Mouse (Mus musculus): ENCODE results near the gene Fbxo47. TPM values are rescaled to one million over a fixed set of nuclear protein-coding genes. Genes with fewer than 3 reads are reported as not detected.

Gene Fbxo47
- polyA plus RNA-seq, 1 experiment from 2014 or later, result 0.14 TPM

DNA sequence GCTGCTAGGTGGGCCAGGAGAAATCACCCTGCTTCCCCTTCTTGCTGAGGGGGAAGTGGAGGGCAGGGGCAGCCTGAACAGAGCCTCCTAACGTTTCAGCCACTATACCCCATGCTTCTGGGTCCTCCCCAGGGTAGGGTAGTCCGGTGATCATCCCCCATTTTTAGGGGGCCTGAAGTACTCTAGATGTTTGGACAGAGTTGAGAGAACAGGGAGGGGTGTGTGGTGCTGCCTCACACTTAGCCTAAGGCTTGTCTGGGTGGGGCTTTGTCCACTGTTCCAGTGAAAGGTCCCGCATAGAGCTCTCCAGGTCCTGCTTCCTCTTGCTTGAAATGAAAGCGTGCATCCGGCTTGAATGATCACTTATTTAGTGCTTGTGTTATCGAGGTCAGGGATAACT lies 53.5 kb downstream of the Fbxo47 start:
- Histone ChIP-seq H3K4me3 (ENCODE audit: inconsistent target) (no peak overlapping the region), H3K27ac (peak overlapping the region; percentile 100), H3K79me2 (ENCODE audit: inconsistent target) (peaks cover 82% of the 10 kb centered on the region), H3K36me3 (ENCODE audit: inconsistent target) (peaks cover 33% of the 10 kb centered on the region)
- 9% methylated on average over 5 of the region's 6 CpGs for WGBS (ENCODE audit: missing documents)

DNA sequence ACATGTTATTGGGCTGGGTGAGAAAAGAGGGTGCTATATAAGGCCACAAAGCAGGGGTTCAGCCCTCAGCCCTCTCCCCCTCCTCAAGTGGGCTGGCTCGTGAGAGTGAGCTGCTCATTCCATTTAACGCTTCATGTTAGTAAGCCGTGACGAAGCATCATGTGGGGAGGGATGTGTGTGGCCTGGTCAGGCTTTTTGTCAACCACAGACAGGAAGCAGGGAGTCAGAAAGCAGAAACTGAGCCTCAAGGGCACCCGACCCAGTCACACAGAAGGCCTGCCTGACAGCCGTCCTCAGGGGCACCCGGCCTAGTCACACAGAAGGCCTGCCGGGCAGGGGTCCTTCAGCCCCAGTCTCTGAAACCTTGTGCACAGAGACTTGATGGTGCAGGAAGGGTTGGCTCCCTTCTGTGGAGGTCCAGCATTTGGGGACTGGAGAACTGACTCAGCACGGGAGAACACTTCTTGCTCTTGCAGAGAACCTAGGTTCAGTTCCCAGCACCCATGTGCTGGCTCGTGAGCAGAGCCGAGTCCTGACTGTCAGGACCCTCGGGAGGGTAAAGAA lies 54.0 kb downstream of the Fbxo47 start:
- peaks cover 30% of the 10 kb centered on the region for H3K36me3 ChIP-seq (ENCODE audit: inconsistent target)
- peaks cover 82% of the 10 kb centered on the region for H3K79me2 ChIP-seq (ENCODE audit: inconsistent target)
- H3K4me3 ChIP-seq (ENCODE audit: inconsistent target), result no peak overlapping the region
- H3K27ac ChIP-seq, result peak overlapping the region; percentile 100
- WGBS (ENCODE audit: missing documents), result under 1% methylated on average over 12 of the region's 12 CpGs

DNA sequence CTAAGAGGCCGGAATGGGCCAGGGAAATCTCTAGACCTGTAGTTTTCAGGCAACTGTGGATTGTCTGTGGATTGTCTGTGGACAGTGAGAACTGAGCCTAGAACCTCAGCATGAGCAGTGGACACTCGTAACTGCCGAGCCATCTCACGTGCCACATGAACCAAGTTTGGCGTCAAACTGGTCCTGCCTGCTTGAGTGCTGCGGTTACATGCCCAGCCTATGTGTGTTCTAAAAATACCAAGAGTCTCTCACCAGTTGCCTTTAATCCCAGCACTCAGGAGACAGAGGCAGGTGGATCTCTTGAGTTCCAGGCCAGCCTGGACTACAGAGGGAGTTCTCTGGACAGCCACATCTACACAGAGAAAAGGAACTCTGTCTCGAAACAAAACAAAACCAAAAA lies 54.6 kb downstream of the Fbxo47 start:
- Histone ChIP-seq H3K36me3 (ENCODE audit: inconsistent target) (peaks cover 24% of the 10 kb centered on the region), H3K27ac (peak overlapping the region; percentile 100), H3K4me3 (ENCODE audit: inconsistent target) (no peak overlapping the region), H3K79me2 (ENCODE audit: inconsistent target) (peaks cover 82% of the 10 kb centered on the region)
- WGBS (ENCODE audit: missing documents), result 17% methylated on average over 7 of the region's 7 CpGs

DNA sequence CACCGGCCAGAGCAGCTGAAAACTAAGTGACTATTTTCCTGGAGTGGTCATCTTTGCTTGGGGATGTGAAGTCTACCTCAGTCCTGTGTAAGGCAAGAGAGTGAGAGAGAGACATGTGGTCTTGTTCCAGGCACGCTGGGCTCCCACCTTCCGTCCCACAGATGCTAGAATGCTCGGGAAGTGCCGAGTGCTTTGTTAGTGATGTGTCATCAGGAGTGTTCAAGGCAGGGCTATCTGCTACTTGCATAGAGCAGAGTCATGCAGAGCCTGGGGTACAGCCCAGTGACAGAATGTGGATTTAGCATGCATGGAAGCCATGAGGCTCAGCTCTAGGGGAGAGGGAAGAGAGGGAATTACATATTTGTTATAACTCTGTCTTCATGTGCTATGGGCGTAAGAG lies 56.3 kb downstream of the Fbxo47 start:
- peaks cover 14% of the 10 kb centered on the region; the same call in 1 of the 2 replicates for H3K36me3 ChIP-seq (ENCODE audit: inconsistent target)

DNA sequence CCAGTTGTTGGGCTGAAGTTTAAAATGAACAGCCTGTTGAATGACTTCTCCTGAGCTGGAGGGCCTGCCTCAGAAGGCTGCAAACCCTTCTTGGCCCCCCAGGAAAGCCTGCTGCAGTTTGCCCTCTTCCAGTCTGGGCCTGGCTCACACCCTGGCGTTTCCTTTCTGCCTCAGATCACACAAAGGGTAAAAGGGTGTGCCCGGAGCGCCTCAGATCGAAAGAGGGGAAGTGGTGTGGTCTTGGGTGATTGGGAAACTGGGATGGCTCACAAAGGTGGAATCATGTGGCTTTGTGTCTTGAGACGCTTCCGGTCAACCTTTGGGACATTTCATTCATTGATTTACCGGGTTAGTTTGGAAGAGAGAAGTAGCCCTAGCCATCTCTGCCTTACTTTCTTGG lies 57.5 kb downstream of the Fbxo47 start:
- Histone ChIP-seq H3K79me2 (ENCODE audit: inconsistent target) (peaks cover 82% of the 10 kb centered on the region), H3K4me3 (ENCODE audit: inconsistent target) (no peak overlapping the region), H3K36me3 (ENCODE audit: inconsistent target) (peaks cover 9% of the 10 kb centered on the region; the same call in 1 of the 2 replicates), H3K27ac (peak overlapping the region; percentile 100)
- WGBS (ENCODE audit: missing documents), result 1% methylated on average over 7 of the region's 7 CpGs

More for the DNA sequence above, 56.3 kb downstream of the Fbxo47 start:
- Histone ChIP-seq H3K4me3 (ENCODE audit: inconsistent target) (no peak overlapping the region), H3K27ac (peak overlapping the region; percentile 100), H3K79me2 (ENCODE audit: inconsistent target) (peaks cover 82% of the 10 kb centered on the region)
- 85% methylated on average over 5 of the region's 6 CpGs for WGBS (ENCODE audit: missing documents)

- Histone ChIP-seq H3K36me3 (ENCODE audit: inconsistent target) (peaks cover 9% of the 10 kb centered on the region; the same call in 1 of the 2 replicates), H3K27ac (peak overlapping the region; percentile 100), H3K4me3 (ENCODE audit: inconsistent target) (no peak overlapping the region), H3K79me2 (ENCODE audit: inconsistent target) (peaks cover 82% of the 10 kb centered on the region)
- 20% methylated on average over 9 of the region's 9 CpGs for WGBS (ENCODE audit: missing documents)
These were observed 58.0 kb downstream of the Fbxo47 start for GRCm38 (mm10) chr11:97825971-97826370.

DNA sequence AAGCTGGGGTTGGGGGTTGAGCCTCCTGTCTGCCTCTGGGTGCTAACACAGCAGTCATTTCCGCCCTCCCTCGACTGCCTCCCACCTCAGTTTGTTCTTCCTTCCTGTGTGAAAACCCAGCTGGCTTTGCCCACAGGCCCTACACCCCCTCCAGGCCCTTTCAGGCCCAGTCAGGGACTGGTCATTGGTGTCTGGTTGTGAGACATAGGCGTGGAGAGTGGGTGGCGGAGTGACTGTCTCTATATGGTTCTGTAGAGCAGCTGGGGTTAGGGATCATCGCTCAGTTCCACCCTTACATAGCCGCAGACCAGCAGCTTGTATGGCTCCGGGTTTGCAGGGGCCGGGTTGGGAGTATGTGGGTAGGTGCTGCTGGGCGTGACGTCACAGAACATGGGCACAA lies 58.7 kb downstream of the Fbxo47 start:
- Histone ChIP-seq H3K4me3 (ENCODE audit: inconsistent target) (no peak overlapping the region), H3K36me3 (ENCODE audit: inconsistent target) (peaks cover 9% of the 10 kb centered on the region; the same call in 1 of the 2 replicates), H3K79me2 (ENCODE audit: inconsistent target) (peaks cover 84% of the 10 kb centered on the region), H3K27ac (peak overlapping the region; percentile 100)
- WGBS (ENCODE audit: missing documents), result 13% methylated on average over 10 of the region's 10 CpGs

- Histone ChIP-seq H3K27ac (peak overlapping the region; percentile 100), H3K79me2 (ENCODE audit: inconsistent target) (peaks cover 88% of the 10 kb centered on the region), H3K4me3 (ENCODE audit: inconsistent target) (no peak overlapping the region), H3K36me3 (ENCODE audit: inconsistent target) (peaks cover 9% of the 10 kb centered on the region; the same call in 1 of the 2 replicates)
- 14% methylated on average over 6 of the region's 6 CpGs for WGBS (ENCODE audit: missing documents)
These were observed 59.1 kb downstream of the Fbxo47 start for GRCm38 (mm10) chr11:97824895-97825294.

DNA sequence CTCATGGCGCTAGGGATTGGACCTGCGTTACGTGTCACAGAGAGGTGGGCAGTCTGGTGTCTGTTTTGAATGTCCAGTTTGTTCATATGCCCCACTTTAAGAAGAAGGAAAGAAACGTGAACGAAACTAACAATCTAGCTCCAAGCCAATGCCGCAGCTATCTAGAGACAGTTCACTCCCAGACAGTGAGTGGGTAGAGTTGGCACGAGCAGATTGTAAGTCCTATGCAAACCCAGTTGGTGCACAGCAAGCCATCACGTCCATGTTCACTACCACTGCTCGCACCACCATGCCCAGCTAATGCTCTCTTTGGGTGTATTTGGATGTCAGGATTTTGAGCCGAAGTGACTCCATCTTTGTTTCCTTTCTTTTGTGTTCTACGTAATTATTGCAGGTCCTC lies 59.8 kb downstream of the Fbxo47 start:
- WGBS (ENCODE audit: missing documents), result 96% methylated on average over 11 of the region's 11 CpGs
- peaks cover 9% of the 10 kb centered on the region; the same call in 1 of the 2 replicates for H3K36me3 ChIP-seq (ENCODE audit: inconsistent target)
- peak overlapping the region; percentile 100 for H3K27ac ChIP-seq
- H3K79me2 ChIP-seq (ENCODE audit: inconsistent target), result peaks cover 95% of the 10 kb centered on the region
- H3K4me3 ChIP-seq (ENCODE audit: inconsistent target), result no peak overlapping the region

DNA sequence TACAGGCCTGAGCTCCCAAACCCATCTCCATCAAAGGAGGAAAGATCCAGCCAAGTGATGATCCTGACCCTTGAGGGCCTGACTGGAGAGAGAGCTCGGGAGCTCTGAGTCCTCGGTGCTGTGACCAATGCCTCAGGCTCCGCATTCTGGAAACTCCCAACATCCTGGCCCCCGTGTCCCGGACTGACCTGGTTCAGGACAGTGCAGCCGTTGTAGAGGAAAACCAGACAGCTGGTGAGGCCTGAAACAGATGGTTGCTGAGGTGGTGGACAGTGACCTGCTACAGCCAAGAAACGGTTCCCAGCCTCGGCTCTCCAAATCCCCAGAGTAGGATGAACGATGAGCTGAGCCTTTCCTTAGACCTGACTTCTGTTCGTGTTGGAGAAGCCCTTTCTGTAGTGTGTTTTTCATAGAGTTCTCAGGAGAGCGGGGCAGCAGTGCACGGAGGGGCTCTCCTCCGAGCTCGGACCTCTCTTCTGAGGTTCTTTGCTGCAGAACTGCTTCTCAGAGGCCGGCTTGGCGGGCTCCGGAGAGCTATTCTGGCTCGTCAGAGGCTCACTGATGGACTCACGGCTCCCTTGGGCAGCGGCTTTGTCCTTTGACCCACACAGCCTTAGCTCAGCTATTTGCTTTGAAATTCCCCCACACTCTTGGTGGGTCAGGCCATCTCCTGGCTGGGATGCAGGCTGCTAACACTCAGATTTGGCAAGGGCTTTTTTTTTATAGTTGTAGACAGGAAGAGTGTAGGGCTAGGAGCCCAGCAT lies 60.9 kb downstream of the Fbxo47 start:
- no peak overlapping the region for H3K4me3 ChIP-seq (ENCODE audit: inconsistent target)
- peaks cover 100% of the 10 kb centered on the region for H3K79me2 ChIP-seq (ENCODE audit: inconsistent target)
- peaks cover 9% of the 10 kb centered on the region; the same call in 1 of the 2 replicates for H3K36me3 ChIP-seq (ENCODE audit: inconsistent target)
- peak overlapping the region; percentile 60 for H3K27ac ChIP-seq
- 97% methylated on average over 19 of the region's 20 CpGs for WGBS (ENCODE audit: missing documents)

DNA sequence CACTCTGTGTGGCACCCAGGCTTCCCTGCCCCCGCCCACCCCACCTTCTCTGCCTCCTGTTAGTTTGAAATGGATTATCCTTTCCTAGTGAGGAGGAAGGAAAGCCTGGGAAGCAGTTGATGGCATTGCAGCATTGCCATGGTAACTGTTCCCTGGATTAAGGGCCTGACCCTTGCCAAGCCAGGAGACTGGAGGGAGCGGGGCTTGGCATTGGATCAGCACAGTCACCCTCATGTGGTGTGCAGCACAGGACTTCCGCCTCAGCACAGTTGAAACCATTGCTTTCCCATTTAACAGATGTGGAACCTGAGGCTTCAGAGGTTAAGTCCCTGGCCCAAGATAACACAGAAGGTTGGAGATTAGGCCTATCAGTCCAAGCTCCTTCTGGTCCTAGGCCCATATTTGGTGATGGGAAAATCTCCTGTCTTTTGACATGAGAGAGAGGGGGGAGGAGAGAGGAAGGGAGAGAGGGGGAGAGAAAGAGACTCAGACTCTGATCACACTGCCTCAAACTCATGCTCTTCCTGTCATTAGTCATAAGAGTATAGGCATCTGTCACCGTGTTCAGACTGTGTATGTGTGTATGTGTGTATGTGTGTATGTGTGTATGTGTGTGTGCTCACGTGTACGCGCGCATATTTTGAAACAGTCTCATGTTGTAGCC lies 62.4 kb downstream of the Fbxo47 start:
- Histone ChIP-seq H3K79me2 (ENCODE audit: inconsistent target) (peaks cover 100% of the 10 kb centered on the region), H3K36me3 (ENCODE audit: inconsistent target) (peaks cover 9% of the 10 kb centered on the region; the same call in 1 of the 2 replicates), H3K27ac (peak overlapping the region; percentile 60), H3K4me3 (ENCODE audit: inconsistent target) (no peak overlapping the region)
- 80% methylated on average over 8 of the region's 8 CpGs for WGBS (ENCODE audit: missing documents)

DNA sequence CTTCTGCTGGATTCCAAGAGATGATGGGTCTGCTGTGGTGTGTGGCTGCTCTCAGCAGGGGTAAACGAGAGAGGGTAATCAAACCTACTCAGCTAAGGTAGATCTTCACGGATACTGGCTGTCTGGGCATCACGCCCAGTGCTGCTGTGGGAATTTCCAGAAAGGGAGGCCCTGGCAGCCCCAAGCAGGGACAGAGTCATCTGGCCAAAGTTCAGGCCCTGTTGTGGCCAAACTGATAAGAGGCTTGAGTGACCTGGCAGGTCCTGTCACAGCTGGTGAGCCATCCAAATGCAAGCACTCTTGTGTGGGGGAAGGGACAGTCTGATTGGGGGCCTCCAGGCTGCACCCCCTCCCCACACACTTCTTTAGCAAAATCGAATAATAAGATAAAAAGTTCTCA lies 63.1 kb downstream of the Fbxo47 start:
- Histone ChIP-seq H3K79me2 (ENCODE audit: inconsistent target) (peaks cover 100% of the 10 kb centered on the region), H3K27ac (peak overlapping the region; percentile 60), H3K4me3 (ENCODE audit: inconsistent target) (no peak overlapping the region), H3K36me3 (ENCODE audit: inconsistent target) (peaks cover 16% of the 10 kb centered on the region; the same call in 1 of the 2 replicates)
- WGBS (ENCODE audit: missing documents), result 96% methylated on average over 4 of the region's 4 CpGs

DNA sequence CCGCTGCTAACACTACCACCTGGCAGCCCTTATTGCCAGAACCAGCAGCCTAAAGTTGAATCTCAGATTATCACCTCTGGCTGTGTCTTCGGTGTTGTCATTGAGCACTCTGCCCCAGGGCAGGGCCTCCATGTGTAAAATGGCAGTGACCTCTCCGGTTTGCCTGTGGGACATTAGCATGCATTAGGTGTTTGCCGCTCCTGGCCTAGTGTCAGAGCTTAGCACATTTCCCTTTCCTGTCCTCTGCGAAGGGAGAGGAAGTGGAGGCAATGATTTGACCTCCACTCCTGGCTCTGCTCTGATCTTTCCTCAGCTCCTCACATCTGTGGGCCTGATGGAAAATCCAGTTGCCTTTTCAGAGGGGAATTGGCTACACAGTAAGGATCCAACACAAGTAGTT lies 64.0 kb downstream of the Fbxo47 start:
- Histone ChIP-seq H3K36me3 (ENCODE audit: inconsistent target) (peaks cover 25% of the 10 kb centered on the region; the same call in 1 of the 2 replicates), H3K4me3 (ENCODE audit: inconsistent target) (no peak overlapping the region), H3K27ac (peak overlapping the region; percentile 60), H3K79me2 (ENCODE audit: inconsistent target) (peaks cover 100% of the 10 kb centered on the region)
- 57% methylated on average over 5 of the region's 5 CpGs for WGBS (ENCODE audit: missing documents)

DNA sequence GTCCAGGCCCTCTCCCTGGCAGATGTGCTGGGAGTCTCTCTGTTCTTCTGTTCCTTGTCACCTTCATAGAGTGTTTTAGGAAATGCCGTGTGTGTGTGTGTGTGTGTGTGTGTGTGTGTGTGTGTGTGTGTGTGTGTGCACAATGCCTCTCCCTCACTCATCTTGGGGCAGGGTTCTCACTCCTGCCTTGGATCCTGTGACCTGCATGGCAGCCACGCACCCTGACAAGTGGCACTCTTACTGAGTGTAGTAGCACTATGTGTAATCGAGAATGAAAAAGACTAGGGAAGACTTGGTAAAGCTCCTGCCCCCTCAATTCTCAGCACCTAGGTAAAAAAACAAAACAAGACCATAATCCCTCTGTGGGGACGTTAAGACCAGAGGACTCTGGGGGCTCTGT lies 64.9 kb downstream of the Fbxo47 start:
- Histone ChIP-seq H3K36me3 (ENCODE audit: inconsistent target) (peaks cover 32% of the 10 kb centered on the region; the same call in 1 of the 2 replicates), H3K27ac (peak overlapping the region; percentile 60; the same call in 1 of the 2 replicates), H3K4me3 (ENCODE audit: inconsistent target) (no peak overlapping the region), H3K79me2 (ENCODE audit: inconsistent target) (peaks cover 100% of the 10 kb centered on the region)
- WGBS (ENCODE audit: missing documents), result 90% methylated on average over 3 of the region's 4 CpGs

Data from macrophage (primary cell).